Mouse (Mus musculus): ENCODE results near the gene Prrx1.

Gene Prrx1

GRCm38 (mm10) chr1:163255884-163256283, 57.6 kb downstream of the Prrx1 start:
- DNase-seq (ENCODE audit: low spot score), result no peak

DNA sequence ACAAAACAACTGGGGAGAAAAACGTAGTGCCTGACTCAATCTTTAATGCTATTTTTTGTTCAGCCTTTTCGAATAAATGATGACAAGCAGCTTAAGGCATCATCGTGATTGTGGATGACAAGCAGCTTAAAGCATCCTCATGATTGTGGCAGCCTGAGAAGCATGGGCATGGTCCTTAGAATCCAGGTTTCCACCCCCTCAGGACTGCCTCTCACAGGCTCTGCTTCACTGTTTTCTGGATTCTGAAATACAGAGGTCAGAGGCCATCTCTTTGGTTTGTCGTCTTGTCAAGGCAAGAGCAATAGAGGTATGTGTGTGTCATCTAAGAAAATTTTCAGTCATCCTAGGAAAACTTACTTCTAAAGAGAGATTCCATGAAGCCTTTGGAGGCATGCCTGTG, 60.7 kb downstream of the Prrx1 start:
- DNase-seq (ENCODE audit: low spot score), result no peak

DNA sequence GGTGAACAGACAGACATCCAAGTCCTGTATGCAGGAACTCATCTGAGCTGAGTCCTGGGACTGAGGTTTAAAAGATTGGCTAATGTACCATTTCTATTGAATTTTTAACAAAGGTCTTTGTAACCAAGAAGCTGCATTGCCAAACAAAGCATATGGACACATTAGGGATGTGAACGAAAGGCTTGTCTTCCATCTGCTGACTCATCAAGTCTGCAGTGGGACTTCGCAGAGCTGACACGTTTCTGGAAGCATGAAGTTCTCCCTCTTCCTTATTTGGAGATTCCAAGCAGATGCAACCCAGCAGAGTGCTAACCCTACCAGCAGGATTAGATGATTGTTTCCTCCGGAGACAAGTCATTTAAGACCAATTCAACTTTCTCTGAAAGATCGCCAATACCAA, 61.2 kb downstream of the Prrx1 start:
- DNase-seq (ENCODE audit: low spot score), result no peak

- DNase-seq (ENCODE audit: low spot score), result no peak
These were observed 61.7 kb downstream of the Prrx1 start for GRCm38 (mm10) chr1:163251766-163252165.

- no peak for DNase-seq (ENCODE audit: low spot score)
These were observed 74.6 kb downstream of the Prrx1 start for GRCm38 (mm10) chr1:163238950-163239349.

- no peak for DNase-seq (ENCODE audit: low spot score)
These were observed 82.3 kb downstream of the Prrx1 start for GRCm38 (mm10) chr1:163231230-163231629.

- no peak for DNase-seq (ENCODE audit: low spot score)
These were observed 87.2 kb downstream of the Prrx1 start for GRCm38 (mm10) chr1:163226271-163226670.

- no peak for DNase-seq (ENCODE audit: low spot score)
These were observed 91.7 kb downstream of the Prrx1 start for GRCm38 (mm10) chr1:163221767-163222166.

DNA sequence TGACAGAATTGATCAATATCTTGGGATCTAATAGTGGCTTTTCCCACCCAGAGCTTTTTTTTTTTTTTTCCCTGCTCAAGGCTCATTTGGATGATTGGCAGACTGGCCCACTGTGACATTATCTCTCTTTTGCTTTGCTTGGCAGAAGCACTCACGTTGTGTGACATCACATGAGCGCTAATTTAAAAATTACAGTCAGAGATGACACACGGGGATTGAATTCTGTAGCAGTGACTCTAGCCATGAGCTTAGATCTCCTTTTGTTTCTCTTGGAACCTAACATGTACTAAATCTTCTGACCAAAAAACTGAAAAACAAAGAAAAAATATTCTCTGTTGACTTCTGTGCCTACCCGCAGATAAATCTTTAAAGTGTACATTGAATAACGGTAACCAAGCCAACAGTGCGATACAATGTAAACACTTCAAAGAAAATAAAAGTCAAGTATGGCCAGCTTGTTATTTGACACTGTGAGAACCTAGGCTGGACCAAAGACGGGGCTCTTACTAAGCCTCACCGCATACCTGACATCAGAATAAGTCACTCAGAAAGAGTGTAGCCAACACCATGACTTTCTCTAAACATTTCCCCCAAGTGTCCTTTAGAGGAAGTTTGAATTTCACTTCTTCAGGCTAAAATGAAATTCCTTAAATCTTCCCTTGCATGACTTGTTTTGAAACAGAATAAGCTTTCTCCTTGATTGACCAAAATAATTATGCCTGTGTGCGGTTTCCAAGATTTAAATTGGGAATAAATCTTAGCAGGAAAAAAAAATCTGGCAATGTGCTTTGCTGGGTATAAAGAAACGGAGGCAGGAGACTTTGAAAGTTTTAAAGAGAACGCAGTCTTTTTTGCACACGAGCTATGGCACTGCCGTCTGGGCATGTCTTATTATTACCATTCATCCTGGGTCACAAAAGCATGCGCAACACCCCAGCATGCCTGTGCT, 104.3 kb downstream of the Prrx1 start:
- DNase-seq (ENCODE audit: low spot score), result no peak

DNA sequence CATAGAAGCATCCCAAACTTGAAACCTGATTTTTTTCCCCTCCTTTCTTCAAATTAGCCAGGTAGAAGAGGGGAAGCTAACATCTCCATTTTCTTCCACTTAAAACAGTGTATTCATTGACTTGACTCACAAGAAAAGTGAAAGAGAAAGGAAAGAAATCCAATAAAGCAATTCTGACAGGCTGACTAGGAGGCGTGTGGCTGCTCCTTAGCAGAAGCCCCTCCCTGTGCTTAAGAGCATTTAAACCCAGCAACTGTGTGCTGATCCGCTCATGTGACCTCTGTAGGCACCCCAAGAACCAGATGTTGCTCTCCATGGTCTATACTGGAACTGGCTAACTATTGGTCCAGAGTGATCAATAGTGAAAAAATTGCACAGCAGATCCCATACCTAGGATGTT, 114.7 kb downstream of the Prrx1 start:
- no peak for DNase-seq (ENCODE audit: low spot score)

- DNase-seq (ENCODE audit: low spot score), result no peak
These were observed 115.5 kb downstream of the Prrx1 start for GRCm38 (mm10) chr1:163198059-163198458.

Measured in ovary, postnatal 10 days (tissue).